Mouse (Mus musculus): ENCODE measurements around the gene Pdgfra.

DNA sequence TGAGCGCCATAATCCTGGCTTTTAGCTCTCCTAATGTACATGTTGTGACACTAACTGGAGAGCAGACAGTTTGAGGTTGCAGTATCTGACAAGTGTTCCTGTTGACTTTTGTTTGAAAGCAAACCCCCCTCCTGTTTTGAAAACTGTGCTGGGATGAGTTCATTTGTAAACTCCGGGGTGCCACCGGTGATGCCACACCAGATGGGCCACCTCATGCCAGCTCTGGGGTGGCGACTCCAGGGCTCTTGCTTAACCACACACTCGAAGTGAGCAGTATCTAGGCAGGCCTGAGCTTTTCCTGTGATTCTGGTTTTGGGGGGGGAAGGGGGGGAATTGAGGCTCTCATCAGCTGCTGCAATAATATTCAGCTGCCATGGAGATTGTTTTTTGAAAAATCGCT lies 31.6 kb downstream of the Pdgfra start:
- TF ChIP-seq POLR2A (IDR thresholded peaks at IDR 0.05; ENCODE audit: borderline replicate concordance, low read depth, low read length) (no peak), CTCF (IDR thresholded peaks at IDR 0.05; ENCODE audit: low read depth, low read length) (no peak)

All from bone marrow macrophage, adult 2 months (primary cell).